Mouse (Mus musculus): ENCODE data around the gene Plp1. TPM values are rescaled to one million over a fixed set of nuclear protein-coding genes. Genes with fewer than 3 reads are reported as not detected.

Gene Plp1
- polyA plus RNA-seq (2012; fragmentation: generic; extraction: Trizol) = 0.04 TPM
- long read RNA-seq, experiment 1 = 0 reads
- long read RNA-seq, experiment 2 = 0 reads

DNA sequence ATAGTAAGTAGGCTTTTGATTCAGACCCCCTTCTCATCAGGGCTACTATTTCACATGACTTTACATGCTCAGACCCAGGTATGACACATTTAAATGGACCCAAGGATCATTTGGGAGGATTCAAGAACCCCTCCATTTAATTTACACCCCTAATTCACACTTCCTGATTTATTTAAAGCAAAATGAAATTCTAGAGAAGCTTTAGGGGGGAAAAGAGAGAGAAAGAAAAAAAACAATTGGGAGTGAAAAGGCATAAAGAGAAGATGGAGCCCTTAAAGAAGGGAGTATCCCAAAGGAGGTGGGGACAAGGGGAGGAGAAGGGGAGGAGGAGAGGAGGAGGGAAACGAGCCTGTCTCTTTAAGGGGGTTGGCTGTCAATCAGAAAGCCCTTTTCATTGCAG, at the start of gene Plp1:
Plp1 (plus strand) TSS at position 301 of the 400 bp plus-strand sequence.
- no peak for TF ChIP-seq MYOD1 (IDR thresholded peaks at IDR 0.05; ENCODE audit: control insufficient read depth, insufficient read length, low read depth)
- no peak for TF ChIP-seq MAX (IDR thresholded peaks at IDR 0.05)
- TF ChIP-seq FOSL1 (IDR thresholded peaks at IDR 0.05; ENCODE audit: insufficient read depth, low read length, poor library complexity, severe bottlenecking) = no peak
- no peak for TF ChIP-seq MYOG (IDR thresholded peaks at IDR 0.05; ENCODE audit: control insufficient read depth, extremely low read depth, insufficient read length)
- no peak for TF ChIP-seq CEBPB (IDR thresholded peaks at IDR 0.05; ENCODE audit: low read depth)
- no peak for TF ChIP-seq USF1 (IDR thresholded peaks at IDR 0.05; ENCODE audit: low read depth)
- TF ChIP-seq CTCF (IDR thresholded peaks at IDR 0.05; ENCODE audit: control insufficient read depth, insufficient read depth, insufficient read length) = no peak
- Histone ChIP-seq H3K79me2 (ENCODE audit: control insufficient read depth, insufficient read depth) (no peaks in the 10 kb centered on the region), H3K36me3 (ENCODE audit: control insufficient read depth, insufficient read depth) (no peaks in the 10 kb centered on the region), H3K27me3 (ENCODE audit: control insufficient read depth, insufficient read depth, insufficient read length) (no peaks in the 10 kb centered on the region), H3ac (ENCODE audit: control insufficient read depth, insufficient read length, low read depth) (no peak within 1 kb of the TSS), H3K4me3 (ENCODE audit: insufficient read depth, poor library complexity, severe bottlenecking) (no peak within 1 kb of the TSS), H3K79me3 (ENCODE audit: low read depth) (no peaks in the 10 kb centered on the region)

DNA sequence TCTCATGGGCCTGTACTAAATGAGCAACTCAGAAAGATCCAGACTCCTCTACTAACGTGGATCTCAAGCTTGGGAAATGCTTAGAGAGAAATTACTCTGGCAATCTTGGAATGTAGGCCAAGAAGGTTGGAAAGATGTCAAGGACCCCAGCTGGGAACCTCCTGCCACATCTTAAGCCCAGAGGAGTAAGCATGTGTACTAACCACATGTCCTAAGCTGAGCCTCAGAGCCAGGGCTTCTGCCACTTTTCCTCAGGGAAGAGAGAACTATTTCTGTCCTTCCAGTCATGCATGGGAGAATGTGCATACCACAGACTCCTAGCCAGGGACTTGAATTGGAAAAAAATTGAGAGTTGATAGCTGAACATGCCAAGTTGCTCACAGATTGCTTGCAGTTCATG, 49.4 kb upstream of the Plp1 start:
- Histone ChIP-seq H3K27me3 (ENCODE audit: control insufficient read depth, insufficient read depth, insufficient read length) (no peaks in the 10 kb centered on the region), H3K4me3 (ENCODE audit: insufficient read depth, poor library complexity, severe bottlenecking) (no peak overlapping the region), H3ac (ENCODE audit: control insufficient read depth, insufficient read length, low read depth) (no peak overlapping the region), H3K36me3 (ENCODE audit: control insufficient read depth, insufficient read depth) (no peaks in the 10 kb centered on the region), H3K79me3 (ENCODE audit: low read depth) (no peaks in the 10 kb centered on the region), H3K79me2 (ENCODE audit: control insufficient read depth, insufficient read depth) (no peaks in the 10 kb centered on the region)
- TF ChIP-seq MYOG (IDR thresholded peaks at IDR 0.05; ENCODE audit: control insufficient read depth, extremely low read depth, insufficient read length) = no peak
- TF ChIP-seq USF1 (IDR thresholded peaks at IDR 0.05; ENCODE audit: low read depth) = no peak
- no peak for TF ChIP-seq CTCF (IDR thresholded peaks at IDR 0.05; ENCODE audit: control insufficient read depth, insufficient read depth, insufficient read length)
- no peak for TF ChIP-seq MAX (IDR thresholded peaks at IDR 0.05)

- no peak overlapping the region for H3K4me3 ChIP-seq (ENCODE audit: insufficient read depth, poor library complexity, severe bottlenecking)
- no peaks in the 10 kb centered on the region for H3K36me3 ChIP-seq (ENCODE audit: control insufficient read depth, insufficient read depth)
- H3ac ChIP-seq (ENCODE audit: control insufficient read depth, insufficient read length, low read depth) = no peak overlapping the region
- H3K27me3 ChIP-seq (ENCODE audit: control insufficient read depth, insufficient read depth, insufficient read length) = no peaks in the 10 kb centered on the region
- H3K79me3 ChIP-seq (ENCODE audit: low read depth) = no peaks in the 10 kb centered on the region
- H3K79me2 ChIP-seq (ENCODE audit: control insufficient read depth, insufficient read depth) = no peaks in the 10 kb centered on the region
- TF ChIP-seq MYOG (IDR thresholded peaks at IDR 0.05; ENCODE audit: control insufficient read depth, extremely low read depth, insufficient read length) (no peak), MYOD1 (IDR thresholded peaks at IDR 0.05; ENCODE audit: control insufficient read depth, insufficient read length, low read depth) (no peak), USF1 (IDR thresholded peaks at IDR 0.05; ENCODE audit: low read depth) (no peak), MAX (IDR thresholded peaks at IDR 0.05) (no peak), CEBPB (IDR thresholded peaks at IDR 0.05; ENCODE audit: low read depth) (no peak)
These were observed 44.4 kb upstream of the Plp1 start for GRCm38 (mm10) chrX:136778046-136778445.

DNA sequence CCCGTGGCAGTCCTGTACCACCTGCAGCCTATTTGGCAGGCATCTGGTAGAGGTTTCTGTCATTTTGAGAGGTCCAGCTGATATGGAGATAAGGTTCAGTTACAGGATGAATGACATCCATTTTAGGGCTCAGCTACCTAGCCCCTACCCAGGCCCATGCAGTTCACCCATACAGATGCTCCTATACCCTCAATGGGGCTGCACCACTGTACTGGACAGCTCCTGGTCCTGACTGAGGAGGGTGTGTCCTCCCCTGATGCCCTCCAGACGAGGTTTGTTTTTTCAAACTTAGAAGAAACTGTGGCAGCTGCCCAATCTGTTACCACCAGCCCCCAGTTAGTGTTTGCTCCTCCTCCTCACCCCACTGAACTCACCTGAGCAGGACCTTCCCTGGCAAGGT, 43.2 kb upstream of the Plp1 start:
- Histone ChIP-seq H3K79me3 (ENCODE audit: low read depth) (no peaks in the 10 kb centered on the region), H3K36me3 (ENCODE audit: control insufficient read depth, insufficient read depth) (no peaks in the 10 kb centered on the region), H3K4me3 (ENCODE audit: insufficient read depth, poor library complexity, severe bottlenecking) (no peak overlapping the region), H3ac (ENCODE audit: control insufficient read depth, insufficient read length, low read depth) (no peak overlapping the region), H3K79me2 (ENCODE audit: control insufficient read depth, insufficient read depth) (no peaks in the 10 kb centered on the region), H3K27me3 (ENCODE audit: control insufficient read depth, insufficient read depth, insufficient read length) (no peaks in the 10 kb centered on the region)
- TF ChIP-seq USF1 (IDR thresholded peaks at IDR 0.05; ENCODE audit: low read depth) (no peak), MAX (IDR thresholded peaks at IDR 0.05) (no peak), CTCF (IDR thresholded peaks at IDR 0.05; ENCODE audit: control insufficient read depth, insufficient read depth, insufficient read length) (no peak), CEBPB (IDR thresholded peaks at IDR 0.05; ENCODE audit: low read depth) (no peak), FOSL1 (IDR thresholded peaks at IDR 0.05; ENCODE audit: insufficient read depth, low read length, poor library complexity, severe bottlenecking) (no peak), MYOD1 (IDR thresholded peaks at IDR 0.05; ENCODE audit: control insufficient read depth, insufficient read length, low read depth) (no peak), MYOG (IDR thresholded peaks at IDR 0.05; ENCODE audit: control insufficient read depth, extremely low read depth, insufficient read length) (no peak)

GRCm38 (mm10) chrX:136780041-136780440, 42.4 kb upstream of the Plp1 start, which contains the start of gene Glra4:
Glra4 (minus strand) TSS chrX:136780141.
- H3K4me3 ChIP-seq (ENCODE audit: insufficient read depth, poor library complexity, severe bottlenecking) = no peak within 1 kb of the TSS
- no peaks in the 10 kb centered on the region for H3K27me3 ChIP-seq (ENCODE audit: control insufficient read depth, insufficient read depth, insufficient read length)
- H3K36me3 ChIP-seq (ENCODE audit: control insufficient read depth, insufficient read depth) = no peaks in the 10 kb centered on the region
- H3K79me2 ChIP-seq (ENCODE audit: control insufficient read depth, insufficient read depth) = no peaks in the 10 kb centered on the region
- no peak within 1 kb of the TSS for H3ac ChIP-seq (ENCODE audit: control insufficient read depth, insufficient read length, low read depth)
- no peak for TF ChIP-seq USF1 (IDR thresholded peaks at IDR 0.05; ENCODE audit: low read depth)
- no peak for TF ChIP-seq MYOG (IDR thresholded peaks at IDR 0.05; ENCODE audit: control insufficient read depth, extremely low read depth, insufficient read length)
- TF ChIP-seq CTCF (IDR thresholded peaks at IDR 0.05; ENCODE audit: control insufficient read depth, insufficient read depth, insufficient read length) = no peak
- TF ChIP-seq CEBPB (IDR thresholded peaks at IDR 0.05; ENCODE audit: low read depth) = no peak
- no peak for TF ChIP-seq FOSL1 (IDR thresholded peaks at IDR 0.05; ENCODE audit: insufficient read depth, low read length, poor library complexity, severe bottlenecking)
- no peak for TF ChIP-seq MYOD1 (IDR thresholded peaks at IDR 0.05; ENCODE audit: control insufficient read depth, insufficient read length, low read depth)
- TF ChIP-seq MAX (IDR thresholded peaks at IDR 0.05) = no peak
- H3K79me3 ChIP-seq (ENCODE audit: low read depth) = no peaks in the 10 kb centered on the region

DNA sequence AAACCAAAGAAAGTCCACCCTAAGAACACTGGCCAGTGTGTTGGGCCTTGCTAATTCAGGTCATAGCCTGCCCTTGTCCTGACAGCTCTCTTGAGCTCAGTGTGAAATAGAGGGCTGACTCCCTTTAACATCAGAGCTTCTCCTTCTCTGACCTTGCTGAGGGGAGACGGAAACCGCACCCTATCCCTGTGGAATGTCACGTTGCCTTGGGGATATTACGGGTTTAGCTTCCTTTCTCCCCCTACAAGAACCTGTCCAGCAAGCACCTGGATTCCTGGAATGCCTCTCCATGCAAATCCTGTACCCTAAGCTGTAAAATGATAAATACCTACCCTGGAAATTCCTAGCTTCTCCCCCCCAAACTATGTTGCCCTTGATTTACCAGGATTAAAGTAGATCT, 33.0 kb upstream of the Plp1 start:
- no peaks in the 10 kb centered on the region for H3K27me3 ChIP-seq (ENCODE audit: control insufficient read depth, insufficient read depth, insufficient read length)
- no peak overlapping the region for H3ac ChIP-seq (ENCODE audit: control insufficient read depth, insufficient read length, low read depth)
- no peak for TF ChIP-seq MYOG (IDR thresholded peaks at IDR 0.05; ENCODE audit: control insufficient read depth, extremely low read depth, insufficient read length)
- TF ChIP-seq CTCF (IDR thresholded peaks at IDR 0.05; ENCODE audit: control insufficient read depth, insufficient read depth, insufficient read length) = no peak
- TF ChIP-seq CEBPB (IDR thresholded peaks at IDR 0.05; ENCODE audit: low read depth) = no peak
- TF ChIP-seq USF1 (IDR thresholded peaks at IDR 0.05; ENCODE audit: low read depth) = no peak
- TF ChIP-seq FOSL1 (IDR thresholded peaks at IDR 0.05; ENCODE audit: insufficient read depth, low read length, poor library complexity, severe bottlenecking) = no peak
- no peak for TF ChIP-seq MYOD1 (IDR thresholded peaks at IDR 0.05; ENCODE audit: control insufficient read depth, insufficient read length, low read depth)
- TF ChIP-seq MAX (IDR thresholded peaks at IDR 0.05) = no peak
- no peak overlapping the region for H3K4me3 ChIP-seq (ENCODE audit: insufficient read depth, poor library complexity, severe bottlenecking)
- no peaks in the 10 kb centered on the region for H3K79me2 ChIP-seq (ENCODE audit: control insufficient read depth, insufficient read depth)
- H3K36me3 ChIP-seq (ENCODE audit: control insufficient read depth, insufficient read depth) = no peaks in the 10 kb centered on the region
- no peaks in the 10 kb centered on the region for H3K79me3 ChIP-seq (ENCODE audit: low read depth)

Data from C2C12 (cell line).